Mouse (Mus musculus) midbrain, embryonic 10.5 days (tissue): ENCODE measurements at regions not wholly inside any gene's neighbourhood (a gene's known extent, or its start where the extent isn't known, plus 50 kb on each side); places are given as distances from the start of the nearest gene placed in this dataset.
A peak's percentile ranks its signal among the peaks of the same experiment; 100 is the strongest.

Source experiments
- DNase-seq: peaks from one replicate; pipeline ENCODE4 v3.0.0-alpha.2; 2017; ENCODE audit warnings: low spot score
- H3K27ac ChIP-seq: fragments of 300-500 bp; sonication (generic); replicated peaks from 2 replicates; pipeline ENCODE4 v1.5.1; 2016; ENCODE audit warnings: mild to moderate bottlenecking
- H3K27me3 ChIP-seq: fragments of 300-500 bp; sonication (generic); 2 replicates; pipeline ENCODE4 v1.6.1; 2016; ENCODE audit warnings: low read depth, mild to moderate bottlenecking; ENCODE audit not compliant: poor library complexity, severe bottlenecking
- H3K36me3 ChIP-seq: fragments of 300-500 bp; sonication (generic); 2 replicates; pipeline ENCODE4 v1.6.1; 2016; ENCODE audit warnings: mild to moderate bottlenecking, moderate library complexity
- H3K4me1 ChIP-seq: fragments of 300-500 bp; sonication (generic); 2 replicates; pipeline ENCODE4 v1.6.1; 2016
- H3K4me3 ChIP-seq: fragments of 300-500 bp; sonication (generic); 2 replicates; pipeline ENCODE4 v1.5.1; 2016; ENCODE audit warnings: mild to moderate bottlenecking, moderate library complexity
- H3K9me3 ChIP-seq: fragments of 300-500 bp; sonication (generic); replicated peaks from 2 replicates; pipeline ENCODE4 v1.6.1; 2016; ENCODE audit warnings: mild to moderate bottlenecking
- WGBS: fragments of 180-500 bp; shearing (Covaris S2); methylation state at CpG from one replicate; pipeline ENCODE4 v1.1.7; 2016; 5-methylcytosine and 5-hydroxymethylcytosine counted together

DNA sequence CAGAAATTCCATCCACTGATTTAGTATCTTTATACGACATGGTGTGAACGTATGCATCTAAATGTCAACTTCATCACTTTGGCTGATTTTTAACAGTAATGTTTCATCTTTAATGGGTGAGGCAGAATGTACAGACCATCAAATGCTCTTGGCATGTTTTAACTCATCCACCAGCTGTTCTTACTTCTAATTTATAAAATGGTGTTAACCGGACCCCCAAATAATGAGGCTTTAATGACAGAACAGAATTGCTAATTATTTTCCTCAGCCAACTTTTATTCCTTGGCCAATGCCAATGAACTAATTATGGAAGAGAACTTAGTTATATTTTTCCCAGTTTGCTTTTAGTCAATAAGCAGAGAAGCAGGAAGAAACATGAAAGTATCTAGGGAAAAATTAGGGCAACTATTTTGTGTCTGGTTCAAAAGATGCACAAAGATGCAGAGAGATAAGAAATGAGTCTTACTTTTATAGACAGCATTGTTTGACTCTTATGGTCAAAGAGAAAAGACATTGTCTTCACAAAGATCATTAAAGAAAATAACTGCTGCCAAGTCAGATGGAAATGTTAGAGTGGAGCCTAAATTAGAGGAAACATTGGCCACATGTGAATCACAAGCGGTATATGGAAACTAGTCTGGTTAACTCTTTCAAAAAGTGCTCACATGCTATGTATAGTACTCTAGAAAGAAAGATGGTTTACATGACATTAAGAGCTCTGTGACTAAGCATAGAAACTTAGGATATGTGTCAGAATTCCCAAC, 1504.5 kb upstream of the Tenm4 start:
- 94% methylated on average over 4 of the region's 4 CpGs for WGBS
- Histone ChIP-seq H3K4me1 (no peaks in the 10 kb centered on the region), H3K4me3 (no peak overlapping the region), H3K36me3 (no peaks in the 10 kb centered on the region), H3K9me3 (no peaks in the 10 kb centered on the region), H3K27ac (no peak overlapping the region), H3K27me3 (no peaks in the 10 kb centered on the region)
- DNase-seq, result no peak

DNA sequence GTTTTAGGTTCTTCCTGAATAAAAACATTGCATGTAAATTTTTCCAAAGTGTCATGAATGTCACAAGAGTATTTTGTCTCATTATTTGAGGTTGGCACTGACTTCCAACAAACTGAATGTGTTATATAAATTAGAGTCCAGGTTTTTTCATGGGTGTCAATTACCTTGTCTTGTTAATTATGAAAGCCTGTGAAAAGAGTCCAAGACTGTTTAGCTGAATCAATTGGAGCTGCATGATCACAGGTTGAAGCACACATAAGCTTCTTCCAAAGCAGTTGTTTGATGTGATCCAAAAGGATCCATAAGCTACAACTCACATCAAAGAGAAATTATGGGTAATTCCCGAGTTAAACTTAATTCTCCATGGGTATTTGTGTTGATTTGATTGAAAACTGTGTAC, 1502.8 kb upstream of the Tenm4 start:
- 48% methylated on average over 1 of the region's 1 CpGs for WGBS

DNA sequence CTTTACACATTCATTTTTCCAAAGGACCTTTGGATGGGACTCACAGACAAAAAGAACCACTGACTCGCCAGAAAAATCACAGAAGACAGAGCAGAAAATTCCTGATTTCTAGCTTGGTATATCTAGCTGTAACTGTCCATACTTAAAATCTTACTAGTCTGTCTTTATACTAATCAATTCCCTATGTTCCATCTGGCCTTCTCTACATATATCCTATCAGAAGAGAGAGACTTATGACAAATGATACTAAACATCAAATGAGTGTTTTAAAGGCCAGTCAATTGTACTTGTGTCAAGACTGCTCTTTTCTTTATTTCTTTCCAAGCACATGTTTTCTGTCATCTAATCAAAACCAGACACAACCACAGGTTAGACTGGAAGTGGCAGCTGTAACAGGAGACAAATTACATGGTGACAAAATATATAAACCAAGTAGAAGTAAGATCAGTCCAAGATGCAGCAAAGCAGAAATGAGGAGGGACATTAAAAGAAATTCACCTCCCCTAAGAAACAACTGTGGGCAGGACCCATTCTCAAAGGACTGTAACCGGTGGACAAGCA, 1502.1 kb upstream of the Tenm4 start:
- H3K36me3 ChIP-seq, result no peaks in the 10 kb centered on the region
- WGBS, result 64% methylated on average over 2 of the region's 2 CpGs
- no peak overlapping the region for H3K4me3 ChIP-seq
- DNase-seq, result no peak
- H3K27ac ChIP-seq, result no peak overlapping the region
- no peaks in the 10 kb centered on the region for H3K9me3 ChIP-seq
- no peaks in the 10 kb centered on the region for H3K27me3 ChIP-seq
- no peaks in the 10 kb centered on the region for H3K4me1 ChIP-seq

More for the DNA sequence above, 1502.8 kb upstream of the Tenm4 start:
- Histone ChIP-seq H3K4me1 (no peaks in the 10 kb centered on the region), H3K27ac (no peak overlapping the region), H3K4me3 (no peak overlapping the region), H3K9me3 (no peaks in the 10 kb centered on the region), H3K27me3 (no peaks in the 10 kb centered on the region), H3K36me3 (no peaks in the 10 kb centered on the region)
- DNase-seq, result no peak

DNA sequence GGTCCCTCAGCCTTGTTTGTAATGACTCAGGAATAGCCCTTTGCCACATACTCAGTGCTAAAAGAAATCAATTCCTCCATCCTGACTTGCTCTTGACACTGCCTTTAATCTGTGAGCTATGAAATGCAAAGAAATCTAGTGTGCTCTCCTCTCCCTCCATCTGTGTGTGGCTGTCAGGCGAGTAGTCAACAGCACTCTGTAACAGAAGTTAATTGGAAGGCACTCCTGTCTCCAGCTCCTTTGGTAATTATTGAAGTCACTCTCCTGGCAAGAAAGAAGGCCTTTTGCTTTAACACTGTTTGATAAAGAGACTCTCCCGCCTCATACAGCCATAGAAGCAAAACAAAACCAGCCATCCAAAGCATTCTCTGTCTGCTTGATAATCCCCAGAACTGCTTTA, 1483.2 kb upstream of the Tenm4 start:
- 26% methylated on average over 2 of the region's 2 CpGs for WGBS
- H3K4me1 ChIP-seq, result peaks cover 13% of the 10 kb centered on the region
- H3K9me3 ChIP-seq, result no peaks in the 10 kb centered on the region
- no peaks in the 10 kb centered on the region for H3K27me3 ChIP-seq
- 0 out of 2 replicates have a peak overlapping the region, but pooled peaks have one; percentile 28 for H3K27ac ChIP-seq
- no peak overlapping the region for H3K4me3 ChIP-seq
- DNase-seq, result no peak
- H3K36me3 ChIP-seq, result no peaks in the 10 kb centered on the region

- Histone ChIP-seq H3K9me3 (no peaks in the 10 kb centered on the region), H3K27ac (no peak overlapping the region), H3K4me3 (no peak overlapping the region), H3K4me1 (no peaks in the 10 kb centered on the region), H3K27me3 (no peaks in the 10 kb centered on the region), H3K36me3 (no peaks in the 10 kb centered on the region)
- DNase-seq, result no peak
- WGBS, result 94% methylated on average over 4 of the region's 4 CpGs
These were observed 1473.8 kb upstream of the Tenm4 start for GRCm38 (mm10) chr7:94697214-94697613.

DNA sequence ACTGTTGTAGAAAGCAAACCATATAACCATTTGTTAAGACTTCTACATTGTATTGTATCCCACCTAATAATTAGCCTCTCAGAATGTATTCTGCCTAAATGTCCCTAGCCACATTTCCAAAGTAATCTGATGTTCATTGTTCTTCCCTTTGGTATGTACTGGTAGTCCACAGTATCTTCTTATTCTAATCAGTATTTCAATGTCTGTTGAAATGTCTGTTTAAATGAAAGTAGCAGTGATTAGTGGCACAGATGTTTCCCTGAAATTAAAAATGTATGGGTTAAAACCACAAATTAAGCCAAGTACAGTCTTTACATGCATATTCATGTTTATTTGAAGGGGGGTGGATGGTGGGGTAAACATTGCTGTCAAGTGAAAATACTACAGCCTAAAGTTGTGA, 1464.6 kb upstream of the Tenm4 start:
- Histone ChIP-seq H3K27ac (no peak overlapping the region), H3K27me3 (no peaks in the 10 kb centered on the region)
- no peak for DNase-seq

GRCm38 (mm10) chr7:94733433-94733832, 1437.6 kb upstream of the Tenm4 start:
- Histone ChIP-seq H3K9me3 (no peaks in the 10 kb centered on the region), H3K4me1 (no peaks in the 10 kb centered on the region), H3K27me3 (no peaks in the 10 kb centered on the region), H3K36me3 (no peaks in the 10 kb centered on the region), H3K4me3 (no peak overlapping the region), H3K27ac (no peak overlapping the region)
- 89% methylated on average over 1 of the region's 1 CpGs for WGBS
- no peak for DNase-seq

More for the DNA sequence above, 1464.6 kb upstream of the Tenm4 start:
- peaks cover 8% of the 10 kb centered on the region; the same call in 1 of the 2 replicates for H3K9me3 ChIP-seq
- H3K4me1 ChIP-seq, result no peaks in the 10 kb centered on the region
- no peaks in the 10 kb centered on the region for H3K36me3 ChIP-seq
- no peak overlapping the region for H3K4me3 ChIP-seq

DNA sequence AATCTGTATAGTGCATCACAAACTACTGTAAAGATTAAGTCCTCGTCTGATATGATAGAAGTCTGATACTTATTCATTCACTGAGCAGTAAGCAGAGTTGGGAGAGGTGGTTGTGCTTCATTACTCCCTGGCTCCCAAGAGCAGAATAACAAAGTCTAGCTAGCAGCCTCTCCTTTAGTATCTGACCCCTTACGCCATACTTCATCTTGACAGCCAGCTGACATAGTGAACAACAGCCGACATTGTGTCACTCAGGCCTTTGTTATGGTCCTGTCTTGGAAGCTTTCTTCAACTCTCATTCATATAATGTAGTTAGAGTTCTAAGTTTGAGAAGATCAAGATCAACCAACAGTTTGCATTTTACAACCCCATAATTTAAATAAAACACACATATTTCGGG, 1436.3 kb upstream of the Tenm4 start:
- Histone ChIP-seq H3K9me3 (no peaks in the 10 kb centered on the region), H3K4me1 (no peaks in the 10 kb centered on the region), H3K27me3 (no peaks in the 10 kb centered on the region), H3K36me3 (no peaks in the 10 kb centered on the region), H3K27ac (no peak overlapping the region), H3K4me3 (no peak overlapping the region)
- 79% methylated on average over 4 of the region's 4 CpGs for WGBS
- DNase-seq, result no peak
